Mouse (Mus musculus): ENCODE results near the gene Abcb9. TPM values are rescaled to one million over a fixed set of nuclear protein-coding genes. Genes with fewer than 3 reads are reported as not detected.
A peak's percentile ranks its signal among the peaks of the same experiment; 100 is the strongest.

Gene Abcb9
- polyA plus RNA-seq, 1 experiment from 2014 or later: 1.6 TPM

DNA sequence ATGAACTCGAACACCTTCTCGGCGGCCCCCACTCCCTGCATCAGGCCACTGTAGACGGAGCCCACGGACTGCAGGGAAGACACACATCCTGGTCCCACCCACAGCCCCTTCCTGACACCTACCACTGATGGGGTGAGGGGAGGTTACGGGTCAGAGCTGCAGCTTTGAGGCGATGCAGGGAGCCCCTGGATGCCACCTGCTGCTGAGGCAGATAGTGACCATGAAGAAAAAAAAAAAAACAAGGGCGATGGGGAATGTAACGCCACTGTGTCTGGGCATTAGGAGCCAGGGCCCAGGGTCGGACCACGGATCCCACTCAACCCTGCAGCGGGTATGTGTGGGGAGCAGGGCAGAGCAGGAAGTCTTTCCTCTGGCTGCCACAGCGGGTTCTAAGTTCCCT is 18.4 kb downstream of the Abcb9 start:
- H3K4me2 ChIP-seq: no peak overlapping the region
- H3K9ac ChIP-seq: no peak overlapping the region

DNA sequence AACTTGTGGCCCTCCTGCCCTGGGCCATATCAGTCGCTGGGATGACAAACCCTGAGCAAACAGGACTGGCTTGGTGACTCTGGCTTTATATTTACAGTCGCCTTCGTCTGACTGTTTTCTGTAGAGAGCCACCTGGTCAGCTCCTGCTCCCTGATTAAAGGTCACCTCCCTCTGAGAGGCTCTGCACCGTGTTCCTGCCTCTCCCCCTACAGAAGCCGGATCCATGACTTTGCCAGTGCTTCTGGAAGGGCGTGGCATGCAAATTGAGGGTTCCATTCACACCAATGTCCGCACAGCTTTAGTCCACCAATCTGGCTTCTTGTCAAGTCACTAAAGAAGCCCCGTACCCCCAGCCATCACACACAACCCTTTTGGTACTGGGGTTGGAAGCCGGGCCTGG is 19.0 kb downstream of the Abcb9 start:
- Histone ChIP-seq H3K36me3 (no peaks in the 10 kb centered on the region), H3K27ac (replicated peaks) (no peak overlapping the region), H3K9me3 (no peaks in the 10 kb centered on the region), H3K4me2 (no peak overlapping the region), H3K27me3 (replicated peaks) (0 out of 2 replicates have a peak, but pooled peaks cover 7% of the 10 kb centered on the region), H3K4me3 (no peak overlapping the region), H3K4me1 (peaks cover 55% of the 10 kb centered on the region), H3K9ac (no peak overlapping the region)
- 58% methylated on average over 9 of the region's 9 CpGs for WGBS
- ATAC-seq (ENCODE audit: extremely low read depth, insufficient number of reproducible peaks, low FRiP score, low TSS enrichment): no peak

More for the DNA sequence above, 18.4 kb downstream of the Abcb9 start:
- WGBS: 73% methylated on average over 13 of the region's 13 CpGs
- Histone ChIP-seq H3K27me3 (replicated peaks) (0 out of 2 replicates have a peak, but pooled peaks cover 7% of the 10 kb centered on the region), H3K27ac (replicated peaks) (no peak overlapping the region), H3K4me1 (peaks cover 55% of the 10 kb centered on the region), H3K4me3 (no peak overlapping the region), H3K9me3 (no peaks in the 10 kb centered on the region), H3K36me3 (no peaks in the 10 kb centered on the region)
- no peak for ATAC-seq (ENCODE audit: extremely low read depth, insufficient number of reproducible peaks, low FRiP score, low TSS enrichment)

DNA sequence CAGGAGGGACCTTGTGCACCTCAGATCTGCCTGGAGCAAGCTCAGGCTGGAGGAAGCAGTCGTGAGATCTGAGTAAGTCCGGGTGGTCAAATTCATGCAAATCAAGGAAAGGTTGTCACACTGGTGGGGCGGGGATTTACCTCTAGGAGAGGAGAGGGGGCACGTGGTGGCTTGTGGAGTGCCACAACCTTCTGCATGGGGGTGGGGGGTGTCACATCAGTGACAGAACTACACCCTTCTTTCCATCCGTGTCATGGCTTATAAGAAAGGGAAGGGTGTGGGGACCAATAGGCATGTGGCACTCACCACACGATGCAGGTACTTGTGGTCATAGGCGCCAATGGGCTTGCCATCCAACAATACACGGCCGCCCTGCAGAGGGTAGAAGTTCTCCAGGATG is 19.9 kb downstream of the Abcb9 start:
- H3K27ac ChIP-seq (replicated peaks): no peak overlapping the region
- no peaks in the 10 kb centered on the region for H3K9me3 ChIP-seq
- H3K27me3 ChIP-seq (replicated peaks): 0 out of 2 replicates have a peak, but pooled peaks cover 7% of the 10 kb centered on the region

DNA sequence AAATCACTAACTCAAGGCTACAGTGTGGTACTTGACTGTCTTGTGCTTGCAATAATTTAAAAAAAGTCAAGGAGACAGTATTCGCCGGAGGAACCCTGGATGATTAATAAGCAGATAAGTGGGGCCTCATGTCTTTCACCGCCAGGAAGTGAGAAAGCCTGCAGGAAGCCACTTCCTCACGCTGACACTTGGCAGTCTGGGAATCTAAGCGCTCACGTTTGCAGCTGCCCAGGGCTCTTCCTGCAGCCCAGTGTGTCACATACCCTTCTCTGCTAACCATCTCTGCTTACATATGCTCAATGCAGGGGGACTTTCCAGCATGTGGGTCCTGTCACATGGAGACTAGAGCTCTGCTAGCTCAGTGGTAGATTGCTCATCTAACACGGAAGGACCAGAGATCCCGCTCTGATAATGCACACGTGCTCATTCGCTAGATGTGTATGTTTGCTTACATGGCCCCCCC is 20.7 kb downstream of the Abcb9 start:
- Histone ChIP-seq H3K27me3 (replicated peaks) (0 out of 2 replicates have a peak, but pooled peaks cover 7% of the 10 kb centered on the region), H3K27ac (replicated peaks) (peak overlapping the region; percentile 33; the same call in 1 of the 2 replicates), H3K4me2 (no peak overlapping the region), H3K36me3 (no peaks in the 10 kb centered on the region), H3K4me3 (no peak overlapping the region), H3K9ac (no peak overlapping the region), H3K9me3 (no peaks in the 10 kb centered on the region), H3K4me1 (peaks cover 50% of the 10 kb centered on the region)
- 23% methylated on average over 10 of the region's 10 CpGs for WGBS
- no peak; the same call in 1 of the 2 replicates for ATAC-seq (ENCODE audit: extremely low read depth, insufficient number of reproducible peaks, low FRiP score, low TSS enrichment)

More for the DNA sequence above, 19.9 kb downstream of the Abcb9 start:
- 65% methylated on average over 9 of the region's 9 CpGs for WGBS
- ATAC-seq (ENCODE audit: extremely low read depth, insufficient number of reproducible peaks, low FRiP score, low TSS enrichment): no peak
- Histone ChIP-seq H3K4me3 (no peak overlapping the region), H3K9ac (peak overlapping the region; percentile 11), H3K4me2 (no peak overlapping the region), H3K36me3 (no peaks in the 10 kb centered on the region), H3K4me1 (peaks cover 55% of the 10 kb centered on the region)

DNA sequence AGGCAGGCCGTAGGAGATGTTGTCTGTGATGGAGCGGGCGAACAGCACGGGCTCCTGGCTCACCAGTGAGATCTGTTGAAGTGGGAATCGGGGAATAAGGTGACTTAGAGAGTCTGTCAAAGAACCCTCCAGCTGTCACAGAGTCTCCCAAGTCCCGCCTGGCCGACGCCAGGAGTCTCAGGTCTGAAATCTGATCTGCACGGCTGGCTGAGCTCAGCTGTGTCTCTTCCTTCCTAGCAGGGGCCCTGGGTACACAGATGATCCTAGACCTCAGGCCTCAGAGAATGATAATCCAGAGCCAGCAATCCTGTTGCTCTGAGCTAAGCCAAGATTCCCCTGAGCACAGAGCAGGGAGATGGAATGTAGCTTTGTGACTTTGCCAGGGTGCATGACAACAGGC is 21.9 kb downstream of the Abcb9 start:
- Histone ChIP-seq H3K9ac (peak overlapping the region; percentile 33; the same call in 1 of the 2 replicates), H3K4me2 (no peak overlapping the region), H3K4me1 (peaks cover 45% of the 10 kb centered on the region), H3K9me3 (no peaks in the 10 kb centered on the region), H3K4me3 (no peak overlapping the region), H3K36me3 (no peaks in the 10 kb centered on the region), H3K27ac (replicated peaks) (no peak overlapping the region), H3K27me3 (replicated peaks) (0 out of 2 replicates have a peak, but pooled peaks cover 7% of the 10 kb centered on the region)
- no peak for ATAC-seq (ENCODE audit: extremely low read depth, insufficient number of reproducible peaks, low FRiP score, low TSS enrichment)
- 43% methylated on average over 9 of the region's 9 CpGs for WGBS

DNA sequence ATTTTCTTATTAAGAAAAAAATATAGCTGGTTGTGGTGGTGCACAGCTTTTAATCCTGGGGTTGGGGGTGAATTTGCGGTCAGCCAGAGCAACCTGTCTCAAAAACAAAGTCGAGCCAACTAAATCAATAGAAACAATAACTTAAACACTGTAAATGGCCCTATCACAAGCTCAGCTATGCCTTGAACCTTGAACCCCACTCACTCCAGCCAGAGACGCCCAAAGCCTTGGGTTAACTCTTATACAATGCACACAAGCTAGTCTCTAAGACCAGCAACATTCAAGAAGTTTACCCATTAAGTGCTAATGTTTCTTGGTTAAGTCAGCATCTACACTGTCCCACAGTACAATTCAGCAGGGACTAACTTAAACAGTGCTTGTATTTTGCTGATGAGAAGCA is 25.9 kb downstream of the Abcb9 start:
- Histone ChIP-seq H3K27me3 (replicated peaks) (no peaks in the 10 kb centered on the region), H3K36me3 (no peaks in the 10 kb centered on the region), H3K9ac (no peak overlapping the region), H3K4me2 (no peak overlapping the region), H3K9me3 (no peaks in the 10 kb centered on the region), H3K4me3 (no peak overlapping the region), H3K4me1 (peaks cover 23% of the 10 kb centered on the region), H3K27ac (replicated peaks) (no peak overlapping the region)
- 87% methylated on average over 3 of the region's 3 CpGs for WGBS
- no peak for ATAC-seq (ENCODE audit: extremely low read depth, insufficient number of reproducible peaks, low FRiP score, low TSS enrichment)

DNA sequence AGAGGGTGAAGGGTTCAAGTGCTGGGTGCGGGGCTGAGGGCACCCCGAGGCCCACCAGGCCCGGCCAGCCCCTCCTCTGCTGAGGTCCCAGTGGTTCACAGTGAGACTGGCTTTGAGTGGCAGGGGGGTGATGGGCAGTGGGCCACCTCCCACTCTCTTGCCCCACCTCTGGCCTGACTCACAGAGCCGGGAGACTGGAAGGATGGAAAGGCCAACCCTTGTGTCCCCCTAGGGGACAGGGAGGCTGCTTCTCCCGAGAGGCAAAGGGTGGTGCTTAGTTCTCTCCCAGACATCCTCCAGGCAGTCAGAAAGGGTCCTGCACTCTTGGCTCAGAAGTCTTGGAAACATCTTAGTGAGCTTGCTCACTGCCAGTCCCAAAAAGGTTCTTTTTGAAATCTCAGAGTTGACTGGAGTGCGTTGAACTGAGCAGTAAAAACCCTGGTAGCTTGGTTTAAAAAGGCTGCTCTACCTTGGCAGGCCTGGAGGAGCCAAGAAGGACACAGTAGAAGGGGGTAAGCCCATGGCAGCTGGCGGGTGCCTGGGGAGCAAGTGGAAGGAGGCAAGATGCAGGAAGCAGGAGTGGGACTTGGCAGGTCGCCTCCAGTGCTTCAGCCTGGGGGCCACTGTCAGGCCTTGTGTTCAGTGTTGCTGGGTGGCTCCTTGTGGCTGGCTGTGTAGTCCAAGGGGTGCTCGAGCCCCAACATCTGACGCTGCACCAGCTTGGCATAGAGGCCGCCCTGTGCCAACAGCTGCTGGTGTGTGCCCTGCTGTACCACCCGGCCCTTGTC is 33.4 kb downstream of the Abcb9 start:
- H3K36me3 ChIP-seq: no peaks in the 10 kb centered on the region
- no peaks in the 10 kb centered on the region for H3K9me3 ChIP-seq
- H3K4me2 ChIP-seq: no peak overlapping the region
- no peaks in the 10 kb centered on the region for H3K27me3 ChIP-seq (replicated peaks)
- no peak overlapping the region for H3K4me3 ChIP-seq
- 71% methylated on average over 12 of the region's 12 CpGs for whole genome bisulfite sequencing
- no peak for ATAC-seq (ENCODE audit: extremely low read depth, insufficient number of reproducible peaks, low FRiP score, low TSS enrichment)
- no peak overlapping the region; the same call in 1 of the 2 replicates for H3K9ac ChIP-seq
- peaks cover 18% of the 10 kb centered on the region; the same call in 1 of the 2 replicates for H3K4me1 ChIP-seq
- 0 out of 2 replicates have a peak overlapping the region, but pooled peaks have one; percentile 1 for H3K27ac ChIP-seq (replicated peaks)

DNA sequence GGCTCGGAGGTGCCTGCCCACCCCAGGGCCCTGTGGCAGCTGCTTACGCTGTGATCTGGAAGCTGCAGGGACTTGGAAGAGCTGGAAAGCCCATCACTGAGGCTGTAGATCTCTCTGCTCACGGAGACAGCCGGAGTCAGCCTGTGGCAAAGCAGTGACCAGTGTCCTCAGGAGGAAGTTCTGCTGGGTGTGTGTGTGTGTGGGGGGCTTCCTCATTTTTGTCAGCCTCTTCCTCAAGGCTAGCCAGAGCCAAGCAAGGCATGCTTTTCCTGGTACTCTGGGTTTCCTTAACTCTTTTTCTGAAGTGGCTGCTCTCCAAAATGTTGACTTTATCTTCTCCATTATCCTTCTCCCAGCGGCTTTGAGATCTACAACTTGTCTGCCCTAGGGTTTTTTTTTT is 35.9 kb downstream of the Abcb9 start:
- WGBS: 47% methylated on average over 5 of the region's 5 CpGs
- H3K9me3 ChIP-seq: 0 out of 2 replicates have a peak, but pooled peaks cover 6% of the 10 kb centered on the region

DNA sequence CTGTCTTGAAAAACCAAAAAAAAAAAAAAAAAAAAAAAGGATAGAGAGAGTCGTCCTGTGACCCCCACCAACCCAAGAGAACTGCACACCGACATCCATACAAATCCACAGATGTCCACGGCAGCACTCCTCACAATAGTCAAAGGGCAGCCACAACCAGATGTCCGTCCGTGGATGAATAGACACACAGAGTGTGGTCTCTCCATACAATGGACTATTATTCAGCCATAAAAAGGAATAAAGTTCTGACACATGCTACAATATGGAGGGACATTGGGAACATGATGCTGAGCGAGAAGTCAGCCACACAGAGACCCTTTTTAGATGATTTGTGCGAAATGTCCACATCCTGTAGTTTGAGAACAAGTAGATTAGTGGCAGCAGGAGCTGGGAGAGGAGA is 36.8 kb downstream of the Abcb9 start:
- Histone ChIP-seq H3K36me3 (no peaks in the 10 kb centered on the region), H3K27ac (replicated peaks) (no peak overlapping the region), H3K9ac (no peak overlapping the region), H3K4me2 (no peak overlapping the region), H3K4me3 (no peak overlapping the region), H3K9me3 (0 out of 2 replicates have a peak, but pooled peaks cover 6% of the 10 kb centered on the region), H3K4me1 (peaks cover 18% of the 10 kb centered on the region; the same call in 1 of the 2 replicates), H3K27me3 (replicated peaks) (no peaks in the 10 kb centered on the region)
- ATAC-seq (ENCODE audit: extremely low read depth, insufficient number of reproducible peaks, low FRiP score, low TSS enrichment): no peak
- WGBS: 93% methylated on average over 7 of the region's 7 CpGs

More for the DNA sequence above, 35.9 kb downstream of the Abcb9 start:
- no peak overlapping the region for H3K4me2 ChIP-seq
- no peak overlapping the region for H3K9ac ChIP-seq
- no peaks in the 10 kb centered on the region for H3K27me3 ChIP-seq (replicated peaks)
- H3K27ac ChIP-seq (replicated peaks): peak overlapping the region; percentile 65
- ATAC-seq (ENCODE audit: extremely low read depth, insufficient number of reproducible peaks, low FRiP score, low TSS enrichment): no peak
- H3K4me1 ChIP-seq: peaks cover 18% of the 10 kb centered on the region; the same call in 1 of the 2 replicates
- H3K36me3 ChIP-seq: no peaks in the 10 kb centered on the region
- H3K4me3 ChIP-seq: no peak overlapping the region

DNA sequence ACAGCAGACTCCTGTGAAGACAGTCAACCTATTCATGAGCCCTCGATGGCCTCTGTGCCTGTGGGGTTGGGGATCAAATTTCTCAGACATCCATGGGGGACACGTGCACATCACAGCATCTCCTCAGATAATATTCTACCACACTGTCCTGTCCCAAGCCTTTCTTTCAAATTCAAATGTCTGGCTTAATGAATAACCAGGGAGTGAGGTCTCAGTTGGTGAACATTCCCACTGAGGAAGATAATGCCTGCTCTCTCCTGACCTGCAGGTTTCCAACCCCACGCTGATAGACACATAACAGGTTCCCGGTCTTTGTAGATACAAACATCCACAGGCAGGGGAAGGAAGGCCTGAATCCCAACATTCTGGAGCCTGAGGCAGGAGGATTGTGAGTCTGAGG is 38.6 kb downstream of the Abcb9 start:
- 61% methylated on average over 4 of the region's 4 CpGs for WGBS
- Histone ChIP-seq H3K4me2 (no peak overlapping the region), H3K27ac (replicated peaks) (no peak overlapping the region), H3K4me1 (peaks cover 13% of the 10 kb centered on the region; the same call in 1 of the 2 replicates), H3K4me3 (no peak overlapping the region), H3K9ac (no peak overlapping the region), H3K9me3 (0 out of 2 replicates have a peak, but pooled peaks cover 6% of the 10 kb centered on the region), H3K27me3 (replicated peaks) (no peaks in the 10 kb centered on the region), H3K36me3 (no peaks in the 10 kb centered on the region)
- no peak for ATAC-seq (ENCODE audit: extremely low read depth, insufficient number of reproducible peaks, low FRiP score, low TSS enrichment)

DNA sequence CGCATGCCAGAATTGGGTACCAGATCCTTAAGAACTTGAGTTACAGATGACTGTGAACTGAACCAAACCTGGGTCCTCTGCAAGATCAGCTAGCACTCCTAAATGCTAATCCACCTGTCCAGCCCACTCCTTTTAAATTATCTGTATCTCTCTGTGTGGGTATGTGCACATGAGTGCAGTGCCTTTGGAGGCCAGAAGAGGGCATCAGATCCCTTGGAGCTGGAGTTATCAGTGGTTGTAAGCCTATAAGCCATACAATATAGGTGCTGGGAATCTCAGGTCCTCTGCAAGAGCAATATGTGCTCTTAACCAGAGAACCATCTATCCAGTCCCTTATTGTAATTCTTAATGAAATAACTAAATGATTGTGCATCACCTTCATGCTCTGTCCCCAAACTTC is 39.4 kb downstream of the Abcb9 start:
- Histone ChIP-seq H3K4me1 (peaks cover 11% of the 10 kb centered on the region; the same call in 1 of the 2 replicates), H3K27me3 (replicated peaks) (no peaks in the 10 kb centered on the region), H3K4me3 (no peak overlapping the region), H3K9me3 (0 out of 2 replicates have a peak, but pooled peaks cover 6% of the 10 kb centered on the region), H3K36me3 (no peaks in the 10 kb centered on the region), H3K4me2 (no peak overlapping the region), H3K9ac (no peak overlapping the region), H3K27ac (replicated peaks) (no peak overlapping the region)
- no peak for ATAC-seq (ENCODE audit: extremely low read depth, insufficient number of reproducible peaks, low FRiP score, low TSS enrichment)
- 97% methylated on average over 1 of the region's 1 CpGs for WGBS

Data from heart, embryonic 13.5 days (tissue).